Mouse (Mus musculus): ENCODE measurements around the gene Apol8.

Apol8 gene

GRCm38 (mm10) chr15:77785807-77786206 is 29.0 kb upstream of the Apol8 start:
- no peak for DNase-seq (ENCODE audit: low spot score)

- DNase-seq (ENCODE audit: low spot score) = no peak
These were observed 27.4 kb upstream of the Apol8 start for GRCm38 (mm10) chr15:77784039-77784824.

- no peak for DNase-seq (ENCODE audit: low spot score)
These were observed 25.7 kb upstream of the Apol8 start for GRCm38 (mm10) chr15:77782449-77783014.

GRCm38 (mm10) chr15:77775186-77775963 is 18.6 kb upstream of the Apol8 start:
- peak; percentile 75 for DNase-seq (ENCODE audit: low spot score)

GRCm38 (mm10) chr15:77774303-77774702 is 17.5 kb upstream of the Apol8 start:
- DNase-seq (ENCODE audit: low spot score) = no peak

GRCm38 (mm10) chr15:77773099-77773915 is 16.5 kb upstream of the Apol8 start:
- peak; percentile 74 for DNase-seq (ENCODE audit: low spot score)

- DNase-seq (ENCODE audit: low spot score) = no peak
These were observed 14.1 kb upstream of the Apol8 start for GRCm38 (mm10) chr15:77770942-77771341.

- no peak for DNase-seq (ENCODE audit: low spot score)
These were observed 13.5 kb upstream of the Apol8 start for GRCm38 (mm10) chr15:77770341-77770740.

- no peak for DNase-seq (ENCODE audit: low spot score)
These were observed 10.2 kb upstream of the Apol8 start for GRCm38 (mm10) chr15:77766981-77767380.

GRCm38 (mm10) chr15:77765484-77766093 is 8.8 kb upstream of the Apol8 start:
- DNase-seq (ENCODE audit: low spot score) = no peak

GRCm38 (mm10) chr15:77764391-77765006 is 7.7 kb upstream of the Apol8 start:
- DNase-seq (ENCODE audit: low spot score) = no peak

GRCm38 (mm10) chr15:77763702-77764101 is 6.9 kb upstream of the Apol8 start:
- no peak for DNase-seq (ENCODE audit: low spot score)

GRCm38 (mm10) chr15:77763050-77763449 is 6.2 kb upstream of the Apol8 start:
- DNase-seq (ENCODE audit: low spot score) = no peak

GRCm38 (mm10) chr15:77761561-77762380 is 5.0 kb upstream of the Apol8 start:
- DNase-seq (ENCODE audit: low spot score) = no peak

- DNase-seq (ENCODE audit: low spot score) = no peak
These were observed 4.3 kb upstream of the Apol8 start for GRCm38 (mm10) chr15:77761083-77761482.

GRCm38 (mm10) chr15:77760037-77760436 is 3.2 kb upstream of the Apol8 start:
- DNase-seq (ENCODE audit: low spot score) = no peak

GRCm38 (mm10) chr15:77757586-77758226 is 903 bp upstream of the Apol8 start:
- DNase-seq (ENCODE audit: low spot score) = no peak

- DNase-seq (ENCODE audit: low spot score) = no peak
These were observed 722 bp downstream of the Apol8 start for GRCm38 (mm10) chr15:77756081-77756480.

- peak; percentile 72 for DNase-seq (ENCODE audit: low spot score)
These were observed 1.7 kb downstream of the Apol8 start for GRCm38 (mm10) chr15:77755132-77755531.

- DNase-seq (ENCODE audit: low spot score) = no peak
These were observed 4.4 kb downstream of the Apol8 start for GRCm38 (mm10) chr15:77752443-77752842.
